Mouse (Mus musculus) embryonic facial prominence, embryonic 12.5 days (tissue): ENCODE results near the gene Hes6. TPM values are rescaled to one million over a fixed set of nuclear protein-coding genes. Genes with fewer than 3 reads are reported as not detected.

Experiments
- ATAC-seq: fragments of 200-750 bp; cut with Nextera tagmentation; 2 replicates; pipeline ENCODE4 v1.8.0; 2017; ENCODE audit not compliant: insufficient number of reproducible peaks, insufficient read depth, low FRiP score, low TSS enrichment
- H3K27ac ChIP-seq: fragments of 300-500 bp; sonication (generic); 2 replicates; pipeline ENCODE4 v1.5.1; 2016; ENCODE audit warnings: mild to moderate bottlenecking
- H3K27me3 ChIP-seq: fragments of 300-500 bp; sonication (generic); 2 replicates; pipeline ENCODE4 v1.6.1; 2016; ENCODE audit warnings: mild to moderate bottlenecking, moderate library complexity
- H3K36me3 ChIP-seq: fragments of 300-500 bp; sonication (generic); 2 replicates; pipeline ENCODE4 v1.6.1; 2016; ENCODE audit warnings: mild to moderate bottlenecking
- H3K4me1 ChIP-seq: fragments of 300-500 bp; sonication (generic); 2 replicates; pipeline ENCODE4 v1.6.1; 2016
- H3K4me2 ChIP-seq: fragments of 300-500 bp; sonication (generic); replicated peaks from 2 replicates; pipeline ENCODE4 v1.6.1; 2016; ENCODE audit warnings: mild to moderate bottlenecking, moderate library complexity
- H3K4me3 ChIP-seq: fragments of 300-500 bp; sonication (generic); 2 replicates; pipeline ENCODE4 v1.5.1; 2016; ENCODE audit warnings: mild to moderate bottlenecking
- H3K9ac ChIP-seq: fragments of 300-500 bp; sonication (generic); 2 replicates; pipeline ENCODE4 v1.6.1; 2016; ENCODE audit warnings: mild to moderate bottlenecking, moderate library complexity
- H3K9me3 ChIP-seq: fragments of 300-500 bp; sonication (generic); 2 replicates; pipeline ENCODE4 v1.6.1; 2016; ENCODE audit warnings: mild to moderate bottlenecking, moderate library complexity
- WGBS: fragments of 180-500 bp; shearing (Covaris S2); methylation state at CpG from one replicate; pipeline ENCODE4 v1.1.7; 2016; 5-methylcytosine and 5-hydroxymethylcytosine counted together
- polyA plus RNA-seq: library from polyadenylated mRNA; unstranded; fragments of >200 nt; fragmentation: Nextera tagmentation; extraction: Ambion mirVana; gene quantifications from 2 replicates; pipeline ENCODE4 v1.2.1, GENCODE M21; 2016

The Hes6 gene
- polyA plus RNA-seq, 1 experiment from 2014 or later = 134 TPM

- H3K4me3 ChIP-seq = no peak overlapping the region
- no peak overlapping the region for H3K4me2 ChIP-seq
- peaks cover 22% of the 10 kb centered on the region for H3K4me1 ChIP-seq
- H3K9me3 ChIP-seq = no peaks in the 10 kb centered on the region
- no peak for ATAC-seq
- H3K9ac ChIP-seq = no peak overlapping the region
- H3K27me3 ChIP-seq = 0 out of 2 replicates have a peak, but pooled peaks cover 5% of the 10 kb centered on the region
- 81% methylated on average over 5 of the region's 5 CpGs for WGBS
- no peaks in the 10 kb centered on the region for H3K36me3 ChIP-seq
- H3K27ac ChIP-seq = peak overlapping the region; percentile 92; the same call in 1 of the 2 replicates
Observed at GRCm38 (mm10) chr1:91415311-91415710, 1.5 kb upstream of the Hes6 start.

GRCm38 (mm10) chr1:91414903-91415302 lies 1.1 kb upstream of the Hes6 start:
- Histone ChIP-seq H3K27ac (peak overlapping the region; percentile 92), H3K4me2 (peak overlapping the region; percentile 95; the same call in 1 of the 2 replicates), H3K4me1 (peaks cover 22% of the 10 kb centered on the region), H3K9ac (peak overlapping the region; percentile 7; the same call in 1 of the 2 replicates), H3K4me3 (no peak overlapping the region), H3K36me3 (no peaks in the 10 kb centered on the region), H3K27me3 (0 out of 2 replicates have a peak, but pooled peaks cover 5% of the 10 kb centered on the region), H3K9me3 (no peaks in the 10 kb centered on the region)
- 49% methylated on average over 4 of the region's 4 CpGs for WGBS
- ATAC-seq = no peak

- Histone ChIP-seq H3K36me3 (no peaks in the 10 kb centered on the region), H3K27me3 (0 out of 2 replicates have a peak, but pooled peaks cover 5% of the 10 kb centered on the region), H3K4me3 (peak overlapping the region; percentile 61), H3K27ac (peak overlapping the region; percentile 92), H3K4me2 (peak overlapping the region; percentile 95), H3K9me3 (no peaks in the 10 kb centered on the region), H3K9ac (peak overlapping the region; percentile 7), H3K4me1 (peaks cover 22% of the 10 kb centered on the region)
- ATAC-seq = 0 out of 2 replicates have a peak, but pooled peaks have one; percentile 3
- WGBS = under 1% methylated on average over 14 of the region's 14 CpGs
Observed at GRCm38 (mm10) chr1:91413536-91413897, 321 bp downstream of the Hes6 start.

- Histone ChIP-seq H3K9me3 (no peaks in the 10 kb centered on the region), H3K4me2 (peak overlapping the region; percentile 95), H3K4me3 (peak overlapping the region; percentile 61), H3K27me3 (0 out of 2 replicates have a peak, but pooled peaks cover 5% of the 10 kb centered on the region), H3K36me3 (no peaks in the 10 kb centered on the region), H3K9ac (peak overlapping the region; percentile 72), H3K4me1 (peaks cover 22% of the 10 kb centered on the region), H3K27ac (peak overlapping the region; percentile 92)
- ATAC-seq = peak; percentile 91
- WGBS = 2% methylated on average over 34 of the region's 34 CpGs
Observed at GRCm38 (mm10) chr1:91413030-91413506, 770 bp downstream of the Hes6 start.

- WGBS = 4% methylated on average over 65 of the region's 65 CpGs
- Histone ChIP-seq H3K27me3 (0 out of 2 replicates have a peak, but pooled peaks cover 5% of the 10 kb centered on the region), H3K4me2 (peak overlapping the region; percentile 95), H3K9ac (peak overlapping the region; percentile 72), H3K27ac (peak overlapping the region; percentile 84), H3K4me1 (peaks cover 22% of the 10 kb centered on the region), H3K4me3 (peak overlapping the region; percentile 61), H3K36me3 (no peaks in the 10 kb centered on the region), H3K9me3 (no peaks in the 10 kb centered on the region)
- ATAC-seq = peak; percentile 9; the same call in 1 of the 2 replicates
Observed at GRCm38 (mm10) chr1:91412286-91413029, 1.4 kb downstream of the Hes6 start.

GRCm38 (mm10) chr1:91411631-91412285 lies 2.1 kb downstream of the Hes6 start:
- no peak for ATAC-seq
- WGBS = 63% methylated on average over 8 of the region's 8 CpGs
- Histone ChIP-seq H3K4me1 (peaks cover 22% of the 10 kb centered on the region), H3K36me3 (no peaks in the 10 kb centered on the region), H3K9me3 (no peaks in the 10 kb centered on the region), H3K27me3 (0 out of 2 replicates have a peak, but pooled peaks cover 5% of the 10 kb centered on the region), H3K4me2 (peak overlapping the region; percentile 95), H3K4me3 (peak overlapping the region; percentile 61), H3K9ac (peak overlapping the region; percentile 72; the same call in 1 of the 2 replicates), H3K27ac (no peak overlapping the region)

GRCm38 (mm10) chr1:91407819-91408218 lies 6.0 kb downstream of the Hes6 start:
- ATAC-seq = no peak
- Histone ChIP-seq H3K36me3 (no peaks in the 10 kb centered on the region), H3K27ac (no peak overlapping the region), H3K27me3 (peaks cover 10% of the 10 kb centered on the region; the same call in 1 of the 2 replicates), H3K9me3 (no peaks in the 10 kb centered on the region), H3K4me2 (no peak overlapping the region), H3K4me1 (peaks cover 10% of the 10 kb centered on the region), H3K4me3 (no peak overlapping the region), H3K9ac (no peak overlapping the region)
- 81% methylated on average over 4 of the region's 4 CpGs for WGBS

- Histone ChIP-seq H3K4me3 (no peak overlapping the region), H3K4me2 (no peak overlapping the region), H3K4me1 (no peaks in the 10 kb centered on the region), H3K27me3 (peaks cover 4% of the 10 kb centered on the region; the same call in 1 of the 2 replicates), H3K9me3 (no peaks in the 10 kb centered on the region), H3K9ac (no peak overlapping the region), H3K36me3 (no peaks in the 10 kb centered on the region), H3K27ac (no peak overlapping the region)
- no peak for ATAC-seq
- 61% methylated on average over 23 of the region's 23 CpGs for WGBS
Observed at GRCm38 (mm10) chr1:91405406-91406169, 8.2 kb downstream of the Hes6 start.

GRCm38 (mm10) chr1:91404976-91405375 lies 8.9 kb downstream of the Hes6 start:
- no peak overlapping the region for H3K9ac ChIP-seq
- WGBS = 12% methylated on average over 1 of the region's 1 CpGs
- no peak overlapping the region for H3K4me2 ChIP-seq
- H3K27ac ChIP-seq = no peak overlapping the region
- H3K4me1 ChIP-seq = no peaks in the 10 kb centered on the region
- no peaks in the 10 kb centered on the region for H3K9me3 ChIP-seq
- H3K36me3 ChIP-seq = no peaks in the 10 kb centered on the region
- peaks cover 4% of the 10 kb centered on the region; the same call in 1 of the 2 replicates for H3K27me3 ChIP-seq
- no peak for ATAC-seq
- H3K4me3 ChIP-seq = no peak overlapping the region

GRCm38 (mm10) chr1:91398260-91399062 lies 15.4 kb downstream of the Hes6 start, which contains the start of gene Ilkap:
TSS of gene Ilkap (minus strand) at chr1:91398815.
- Histone ChIP-seq H3K9ac (peak within 1 kb of the TSS; percentile 94), H3K4me1 (peaks cover 15% of the 10 kb centered on the region), H3K36me3 (peaks cover 12% of the 10 kb centered on the region; the same call in 1 of the 2 replicates), H3K27ac (peak within 1 kb of the TSS; percentile 90), H3K27me3 (no peaks in the 10 kb centered on the region), H3K9me3 (no peaks in the 10 kb centered on the region), H3K4me2 (peak within 1 kb of the TSS; percentile 94), H3K4me3 (peak within 1 kb of the TSS; percentile 92)
- WGBS = under 1% methylated on average over 87 of the region's 91 CpGs
- ATAC-seq = peak; percentile 92
